Mouse (Mus musculus) spleen, adult 2 months (tissue): ENCODE measurements around the gene Cep170b.

ENCODE experiments used
- CTCF ChIP-seq: fragments of 200-500 bp; IDR thresholded peaks from 2 replicates; pipeline ENCODE4 v1.5.1; 2011; ENCODE audit warnings: mild to moderate bottlenecking, inconsistent platforms; ENCODE audit not compliant: insufficient read depth, insufficient read length, insufficient replicate concordance; ENCODE audit errors: extremely low read depth
- POLR2A ChIP-seq: fragments of 200-500 bp; IDR thresholded peaks from 2 replicates; pipeline ENCODE4 v1.6.1; 2011; ENCODE audit warnings: low read depth, low read length, inconsistent platforms

DNA sequence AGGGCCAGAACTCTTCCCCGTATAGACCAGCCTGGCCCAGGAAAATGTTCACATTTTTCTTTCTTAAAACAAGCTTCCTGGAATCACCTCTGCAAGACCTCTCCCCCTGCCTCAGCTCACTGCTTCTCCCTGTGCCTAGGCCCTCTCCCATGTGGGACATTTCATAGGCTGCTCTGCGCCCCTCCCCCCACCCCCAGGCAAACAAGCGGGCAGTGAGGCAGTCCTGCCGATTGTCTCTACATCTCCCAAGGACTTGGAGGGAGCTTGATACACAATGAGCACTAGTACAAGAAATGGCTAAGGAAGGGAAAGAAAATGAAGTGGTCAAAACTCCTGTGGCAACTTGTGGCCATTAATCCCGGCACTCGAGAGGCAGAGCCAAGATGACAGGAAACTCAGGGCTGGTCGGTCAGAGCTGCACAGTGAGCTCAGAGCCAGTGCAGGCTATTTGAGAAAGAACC lies 74.1 kb downstream of the Cep170b start:
- TF ChIP-seq CTCF (no peak), POLR2A (no peak)
